Mouse (Mus musculus) limb, embryonic 13.5 days (tissue): ENCODE data around the gene Acsl6. TPM values are rescaled to one million over a fixed set of nuclear protein-coding genes. Genes with fewer than 3 reads are reported as not detected.
"Not testable (repeated sequence)": the region's sequence is repeated elsewhere in the genome, so short reads cannot be mapped to it uniquely, and the experiment has no call there.

Source experiments
- ATAC-seq: fragments of 200-750 bp; cut with Nextera tagmentation; 2 replicates; pipeline ENCODE4 v1.8.0; 2017; ENCODE audit warnings: low read depth, moderate number of reproducible peaks, moderate TSS enrichment; ENCODE audit not compliant: low FRiP score
- H3K27ac ChIP-seq: fragments of 300-500 bp; sonication (generic); 2 replicates; pipeline ENCODE4 v1.5.1; 2015; ENCODE audit warnings: inconsistent platforms, mild to moderate bottlenecking, moderate library complexity
- H3K27me3 ChIP-seq: fragments of 300-500 bp; sonication (generic); 2 replicates; pipeline ENCODE4 v1.6.1; 2015; ENCODE audit warnings: mild to moderate bottlenecking, inconsistent platforms
- H3K36me3 ChIP-seq: fragments of 300-500 bp; sonication (generic); 2 replicates; pipeline ENCODE4 v1.6.1; 2015; ENCODE audit warnings: inconsistent platforms, mild to moderate bottlenecking, moderate library complexity
- H3K4me1 ChIP-seq: fragments of 300-500 bp; sonication (generic); 2 replicates; pipeline ENCODE4 v1.6.1; 2015; ENCODE audit warnings: inconsistent platforms
- H3K4me2 ChIP-seq: fragments of 300-500 bp; sonication (generic); replicated peaks from 2 replicates; pipeline ENCODE4 v1.6.1; 2015; ENCODE audit warnings: inconsistent platforms, mild to moderate bottlenecking, moderate library complexity
- H3K4me3 ChIP-seq: fragments of 300-500 bp; sonication (generic); 2 replicates; pipeline ENCODE4 v1.5.1; 2015; ENCODE audit warnings: moderate library complexity, mild to moderate bottlenecking, inconsistent platforms
- H3K9ac ChIP-seq: fragments of 300-500 bp; sonication (generic); 2 replicates; pipeline ENCODE4 v1.6.1; 2015; ENCODE audit warnings: mild to moderate bottlenecking, inconsistent platforms
- H3K9me3 ChIP-seq: fragments of 300-500 bp; sonication (generic); 2 replicates; pipeline ENCODE4 v1.6.1; 2016; ENCODE audit warnings: inconsistent platforms
- WGBS: fragments of 180-500 bp; shearing (Covaris S2); methylation state at CpG from one replicate; pipeline ENCODE4 v1.1.7; 2015; 5-methylcytosine and 5-hydroxymethylcytosine counted together
- polyA plus RNA-seq: library from polyadenylated mRNA; unstranded; fragments of >200 nt; fragmentation: Nextera tagmentation; extraction: Ambion mirVana; gene quantifications from 2 replicates; pipeline ENCODE4 v1.2.1, GENCODE M21; 2015

The Acsl6 gene
- polyA plus RNA-seq, 1 experiment from 2014 or later, result 1.0 TPM

DNA sequence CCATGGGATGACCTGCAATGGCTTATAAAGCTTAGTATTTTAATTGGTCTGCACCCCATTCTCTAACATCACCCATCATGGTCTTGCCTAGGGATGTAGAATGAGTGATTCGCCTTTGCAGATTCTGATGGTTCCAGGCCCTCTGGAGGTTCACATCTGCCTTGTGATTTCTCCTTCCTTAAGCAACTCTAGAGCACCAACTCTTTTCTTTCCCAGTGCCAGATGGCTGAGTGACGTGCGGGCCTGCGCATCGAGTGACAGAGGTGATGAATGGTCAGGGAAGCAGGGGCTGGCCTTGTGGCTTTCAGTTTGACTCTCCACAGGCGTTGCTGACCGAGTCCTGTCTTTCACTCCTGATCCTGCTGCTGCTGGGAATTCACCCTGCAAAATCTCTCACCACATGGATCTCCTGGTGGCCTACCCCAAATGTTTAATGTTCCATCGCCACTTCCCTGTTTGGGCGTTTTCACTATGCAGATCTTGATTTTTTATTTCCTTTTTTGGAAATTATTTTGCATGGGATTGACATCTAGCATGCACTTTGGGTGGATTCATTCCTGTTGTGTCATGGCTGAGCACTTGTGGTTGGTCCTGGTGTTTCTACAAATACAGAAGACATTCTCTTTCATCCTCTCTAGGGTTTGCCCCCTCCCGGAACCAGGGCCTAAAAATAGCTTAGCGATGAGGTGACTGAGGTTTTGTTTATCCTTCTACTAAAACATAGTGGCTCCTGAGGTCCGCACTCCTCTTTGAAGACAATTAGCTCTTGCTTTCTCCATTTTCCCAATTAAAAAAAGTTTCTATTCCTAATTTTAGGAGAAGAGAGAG lies 9.4 kb upstream of the Acsl6 start:
- H3K4me1 ChIP-seq, result no peaks in the 10 kb centered on the region
- H3K4me3 ChIP-seq, result no peak overlapping the region
- no peaks in the 10 kb centered on the region for H3K36me3 ChIP-seq
- no peak for ATAC-seq
- 64% methylated on average over 12 of the region's 12 CpGs for WGBS
- H3K27me3 ChIP-seq, result no peaks in the 10 kb centered on the region
- H3K4me2 ChIP-seq, result no peak overlapping the region
- no peak overlapping the region for H3K9ac ChIP-seq
- H3K27ac ChIP-seq, result no peak overlapping the region
- H3K9me3 ChIP-seq, result 0 out of 2 replicates have a peak, but pooled peaks cover 6% of the 10 kb centered on the region

- WGBS, result 84% methylated on average over 4 of the region's 4 CpGs
- ATAC-seq, result no peak
- H3K4me3 ChIP-seq, result no peak overlapping the region
- no peaks in the 10 kb centered on the region for H3K27me3 ChIP-seq
- no peak overlapping the region for H3K9ac ChIP-seq
- no peak overlapping the region for H3K27ac ChIP-seq
- 0 out of 2 replicates have a peak, but pooled peaks cover 6% of the 10 kb centered on the region for H3K9me3 ChIP-seq
- no peak overlapping the region for H3K4me2 ChIP-seq
- no peaks in the 10 kb centered on the region for H3K36me3 ChIP-seq
- no peaks in the 10 kb centered on the region for H3K4me1 ChIP-seq
These were observed 7.6 kb upstream of the Acsl6 start for GRCm38 (mm10) chr11:54295971-54296370.

DNA sequence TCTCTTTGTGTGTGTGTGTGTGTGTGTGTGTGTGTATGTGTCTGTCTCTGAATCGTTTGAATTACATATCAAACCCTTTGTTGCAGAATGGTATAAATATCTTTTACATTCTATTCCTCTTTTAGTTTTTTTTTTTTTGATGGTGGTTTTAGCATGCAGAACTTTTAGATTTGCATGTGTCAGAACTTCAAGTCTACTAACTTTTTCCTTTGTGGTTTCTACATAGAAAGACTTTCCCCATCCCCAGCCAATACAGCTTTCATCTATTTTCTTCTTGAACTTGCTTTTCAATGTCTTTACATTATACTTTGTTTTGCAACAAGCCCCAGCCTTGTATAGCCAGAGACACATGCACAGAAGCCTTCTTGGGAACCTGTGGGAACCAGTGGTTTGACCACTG lies 6.9 kb upstream of the Acsl6 start:
- WGBS, result 100% methylated on average over 1 of the region's 1 CpGs
- Histone ChIP-seq H3K9ac (no peak overlapping the region), H3K27me3 (no peaks in the 10 kb centered on the region), H3K4me3 (no peak overlapping the region), H3K27ac (no peak overlapping the region), H3K36me3 (no peaks in the 10 kb centered on the region), H3K9me3 (0 out of 2 replicates have a peak, but pooled peaks cover 6% of the 10 kb centered on the region), H3K4me1 (no peaks in the 10 kb centered on the region), H3K4me2 (no peak overlapping the region)
- no peak for ATAC-seq

- not testable (repeated sequence) for H3K9me3 ChIP-seq, H3K9ac ChIP-seq
- 83% methylated on average over 2 of the region's 2 CpGs for WGBS
These were observed 6.1 kb upstream of the Acsl6 start for GRCm38 (mm10) chr11:54297471-54297870.

DNA sequence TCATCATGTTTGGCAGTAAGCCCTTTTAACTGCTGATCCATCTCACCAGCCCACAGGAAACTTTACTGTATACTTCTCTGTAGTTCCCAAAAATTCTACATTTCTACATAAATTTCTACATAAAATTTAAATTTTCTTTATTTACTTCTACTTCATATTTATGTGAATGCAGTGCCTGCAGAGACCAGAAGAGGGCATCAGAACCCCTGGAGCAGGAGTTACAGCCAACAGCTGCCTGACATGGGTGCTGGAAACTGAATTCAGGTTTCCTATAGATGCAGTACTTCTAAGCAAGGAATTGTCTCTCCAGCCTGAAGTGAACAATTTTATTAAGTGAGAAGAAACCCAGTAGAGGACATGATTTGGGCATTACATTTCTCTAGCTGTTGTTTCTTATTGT lies 4.8 kb upstream of the Acsl6 start:
- H3K4me3 ChIP-seq, result no peak overlapping the region
- 0 out of 2 replicates have a peak, but pooled peaks cover 6% of the 10 kb centered on the region for H3K9me3 ChIP-seq
- H3K4me2 ChIP-seq, result no peak overlapping the region
- no peaks in the 10 kb centered on the region for H3K36me3 ChIP-seq
- H3K27ac ChIP-seq, result no peak overlapping the region
- H3K4me1 ChIP-seq, result peaks cover 4% of the 10 kb centered on the region
- no peak overlapping the region for H3K9ac ChIP-seq
- no peak for ATAC-seq
- H3K27me3 ChIP-seq, result peaks cover 7% of the 10 kb centered on the region

More at GRCm38 (mm10) chr11:54297471-54297870, 6.1 kb upstream of the Acsl6 start:
- H3K27ac ChIP-seq, H3K4me2 ChIP-seq, H3K36me3 ChIP-seq, H3K4me1 ChIP-seq, H3K27me3 ChIP-seq, ATAC-seq, H3K4me3 ChIP-seq: not testable (repeated sequence)

DNA sequence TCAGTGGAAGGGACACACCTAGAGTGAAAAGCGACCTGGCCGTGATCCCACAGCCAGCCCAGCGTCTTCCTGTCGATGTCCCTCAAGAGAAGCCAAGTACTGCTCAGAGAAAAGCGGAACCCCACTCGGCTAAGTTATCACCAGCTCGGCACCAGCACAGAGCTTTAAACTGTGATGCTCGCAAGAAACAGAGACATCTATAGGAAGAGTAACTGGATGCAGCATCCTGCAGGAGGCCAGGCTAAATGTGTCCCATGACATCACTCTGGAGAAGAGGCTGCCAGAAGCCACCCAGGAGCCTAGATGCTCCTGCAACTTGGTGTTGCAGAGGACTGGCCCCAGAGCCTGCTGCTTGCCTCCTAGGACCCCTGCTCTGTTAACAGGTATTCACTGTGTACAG lies 1.6 kb upstream of the Acsl6 start:
- no peak for ATAC-seq
- H3K36me3 ChIP-seq, result no peaks in the 10 kb centered on the region
- no peak overlapping the region for H3K9ac ChIP-seq
- no peak overlapping the region for H3K27ac ChIP-seq
- peaks cover 14% of the 10 kb centered on the region for H3K4me1 ChIP-seq
- WGBS, result 84% methylated on average over 8 of the region's 8 CpGs
- peaks cover 24% of the 10 kb centered on the region for H3K27me3 ChIP-seq
- H3K9me3 ChIP-seq, result 0 out of 2 replicates have a peak, but pooled peaks cover 6% of the 10 kb centered on the region
- H3K4me2 ChIP-seq, result no peak overlapping the region
- no peak overlapping the region for H3K4me3 ChIP-seq

DNA sequence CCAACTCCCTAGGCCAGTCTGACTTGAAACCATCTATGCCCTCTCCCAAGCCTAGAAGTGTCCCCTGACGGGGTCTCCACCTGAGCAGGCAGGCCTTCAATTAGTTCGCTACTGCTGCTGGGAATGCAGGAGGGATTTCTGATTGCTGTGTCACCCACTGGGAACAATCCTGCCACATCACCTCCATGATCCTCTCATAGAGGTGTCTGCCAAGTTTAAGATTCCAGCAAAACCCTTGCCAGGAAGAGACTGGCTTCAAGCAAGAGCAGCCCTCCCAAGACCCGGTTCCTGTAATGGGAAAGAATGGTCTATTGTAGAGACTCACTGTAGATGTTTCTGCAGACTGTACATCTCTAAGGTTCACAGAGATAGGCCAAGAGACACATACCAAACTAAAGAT lies 992 bp upstream of the Acsl6 start:
- H3K4me3 ChIP-seq, result no peak overlapping the region
- H3K9me3 ChIP-seq, result 0 out of 2 replicates have a peak, but pooled peaks cover 6% of the 10 kb centered on the region
- no peak overlapping the region for H3K27ac ChIP-seq
- no peak overlapping the region for H3K4me2 ChIP-seq
- peaks cover 14% of the 10 kb centered on the region for H3K4me1 ChIP-seq
- ATAC-seq, result no peak
- 92% methylated on average over 3 of the region's 3 CpGs for WGBS
- H3K9ac ChIP-seq, result no peak overlapping the region
- H3K27me3 ChIP-seq, result peaks cover 24% of the 10 kb centered on the region
- no peaks in the 10 kb centered on the region for H3K36me3 ChIP-seq

DNA sequence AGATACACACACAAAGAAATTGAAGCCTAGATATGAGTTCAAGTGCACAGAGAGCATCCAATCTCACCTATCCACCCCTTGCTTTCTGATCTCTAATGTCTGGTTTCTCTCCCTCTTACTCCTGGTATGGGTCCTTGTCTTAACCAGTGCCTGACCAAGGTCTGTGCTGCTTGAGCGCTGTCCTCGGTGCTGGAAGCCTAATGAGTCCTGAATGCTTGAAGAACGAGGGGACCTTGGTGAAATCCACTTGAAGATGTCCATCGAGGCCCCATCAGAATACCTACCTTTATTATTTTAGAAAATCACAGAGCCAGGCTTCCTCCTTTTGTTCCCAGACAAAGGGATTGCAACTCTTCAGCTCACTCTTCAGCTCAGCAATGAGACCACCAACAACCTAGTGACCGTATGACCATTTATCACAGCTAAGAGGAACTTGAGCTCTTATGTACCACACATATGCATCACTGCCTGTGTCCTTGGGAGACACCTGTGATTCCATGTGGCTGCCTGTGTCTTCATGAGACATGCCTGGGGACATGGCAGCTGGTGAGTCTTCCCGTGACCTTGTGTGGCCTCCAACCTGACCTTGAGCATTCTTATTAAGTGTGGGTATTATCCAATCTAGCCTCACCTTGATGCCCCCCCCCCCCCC lies 396 bp upstream of the Acsl6 start:
- 16% methylated on average over 6 of the region's 6 CpGs for WGBS
- peak; percentile 19; the same call in 1 of the 2 replicates for ATAC-seq
- peak overlapping the region; percentile 53 for H3K4me3 ChIP-seq

DNA sequence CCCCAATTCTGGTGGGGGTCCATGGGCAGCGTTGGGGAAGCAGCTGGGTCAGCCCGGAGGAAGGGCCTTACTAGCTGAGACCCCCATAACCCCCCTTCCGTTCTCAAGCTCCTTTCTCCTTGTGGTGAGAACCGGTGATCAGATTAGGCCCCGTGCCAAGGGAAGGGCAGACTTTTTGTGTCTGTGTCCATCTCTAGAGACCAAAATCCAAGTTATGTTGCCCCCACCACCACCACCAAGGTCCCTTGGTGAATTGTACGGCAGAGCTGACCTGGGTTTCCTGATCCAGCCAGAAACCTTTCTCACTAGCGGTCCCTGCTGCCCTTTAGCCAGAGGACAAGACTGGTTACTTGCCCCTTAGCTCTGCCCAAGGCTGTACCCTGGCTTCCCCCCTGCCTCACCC lies 874 bp downstream of the Acsl6 start:
- H3K4me2 ChIP-seq, result peak overlapping the region; percentile 94
- no peaks in the 10 kb centered on the region for H3K36me3 ChIP-seq
- no peak for ATAC-seq
- WGBS, result 6% methylated on average over 7 of the region's 7 CpGs
- H3K4me3 ChIP-seq, result peak overlapping the region; percentile 53
- H3K9me3 ChIP-seq, result no peaks in the 10 kb centered on the region
- H3K4me1 ChIP-seq, result peaks cover 14% of the 10 kb centered on the region
- no peak overlapping the region for H3K27ac ChIP-seq
- H3K27me3 ChIP-seq, result peaks cover 24% of the 10 kb centered on the region
- H3K9ac ChIP-seq, result peak overlapping the region; percentile 45

More for the DNA sequence above, 396 bp upstream of the Acsl6 start:
- Histone ChIP-seq H3K27ac (no peak overlapping the region), H3K4me1 (peaks cover 14% of the 10 kb centered on the region), H3K9ac (no peak overlapping the region), H3K9me3 (0 out of 2 replicates have a peak, but pooled peaks cover 2% of the 10 kb centered on the region), H3K4me2 (peak overlapping the region; percentile 94), H3K27me3 (peaks cover 24% of the 10 kb centered on the region), H3K36me3 (no peaks in the 10 kb centered on the region)

- Histone ChIP-seq H3K4me3 (no peak overlapping the region), H3K4me1 (peaks cover 14% of the 10 kb centered on the region), H3K9ac (no peak overlapping the region), H3K27ac (no peak overlapping the region), H3K4me2 (no peak overlapping the region), H3K36me3 (no peaks in the 10 kb centered on the region), H3K9me3 (no peaks in the 10 kb centered on the region), H3K27me3 (peaks cover 24% of the 10 kb centered on the region)
- 77% methylated on average over 3 of the region's 3 CpGs for WGBS
- no peak for ATAC-seq
These were observed 1.7 kb downstream of the Acsl6 start for GRCm38 (mm10) chr11:54305331-54305730.

- WGBS, result 73% methylated on average over 7 of the region's 7 CpGs
- no peak overlapping the region for H3K4me2 ChIP-seq
- no peaks in the 10 kb centered on the region for H3K36me3 ChIP-seq
- H3K27ac ChIP-seq, result no peak overlapping the region
- peaks cover 18% of the 10 kb centered on the region for H3K4me1 ChIP-seq
- no peak overlapping the region for H3K9ac ChIP-seq
- no peak overlapping the region for H3K4me3 ChIP-seq
- ATAC-seq, result no peak
- H3K27me3 ChIP-seq, result peaks cover 24% of the 10 kb centered on the region
- H3K9me3 ChIP-seq, result no peaks in the 10 kb centered on the region
These were observed 3.7 kb downstream of the Acsl6 start for GRCm38 (mm10) chr11:54307139-54307816.

DNA sequence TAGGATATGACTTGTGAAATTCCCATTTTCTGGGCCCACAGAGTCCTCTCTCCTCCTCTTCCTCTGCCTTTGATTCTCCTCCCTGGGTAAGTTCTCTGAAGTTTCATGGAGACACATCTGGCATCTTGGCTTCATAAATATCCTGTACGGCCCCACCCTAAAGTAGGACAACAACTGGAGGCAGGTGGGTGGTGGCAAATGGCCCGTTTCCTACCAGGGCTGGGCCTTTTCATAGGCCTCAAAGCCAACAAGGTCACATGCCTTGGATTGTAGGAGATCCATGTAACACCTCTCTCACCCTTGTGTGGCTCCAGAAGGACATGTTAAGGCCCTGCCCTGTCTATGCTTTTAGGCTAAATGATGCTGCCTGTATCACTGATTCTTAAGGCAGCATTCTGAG lies 7.0 kb downstream of the Acsl6 start:
- no peak overlapping the region for H3K4me2 ChIP-seq
- H3K9ac ChIP-seq, result no peak overlapping the region
- no peak overlapping the region for H3K4me3 ChIP-seq
- no peaks in the 10 kb centered on the region for H3K36me3 ChIP-seq
- no peak for ATAC-seq
- 56% methylated on average over 2 of the region's 2 CpGs for WGBS
- H3K27me3 ChIP-seq, result no peaks in the 10 kb centered on the region
- H3K9me3 ChIP-seq, result no peaks in the 10 kb centered on the region
- no peak overlapping the region for H3K27ac ChIP-seq
- peaks cover 10% of the 10 kb centered on the region; the same call in 1 of the 2 replicates for H3K4me1 ChIP-seq
